Mouse (Mus musculus) heart, embryonic 13.5 days (tissue): ENCODE measurements around the gene Fam76b. TPM values are rescaled to one million over a fixed set of nuclear protein-coding genes. Genes with fewer than 3 reads are reported as not detected.

Experiments
- ATAC-seq: fragments of 200-750 bp; cut with Nextera tagmentation; 2 replicates; pipeline ENCODE4 v1.8.0; 2017; ENCODE audit warnings: moderate TSS enrichment; ENCODE audit not compliant: insufficient number of reproducible peaks, low FRiP score, low TSS enrichment; ENCODE audit errors: extremely low read depth
- H3K27ac ChIP-seq: fragments of 300-500 bp; sonication (generic); replicated peaks from 2 replicates; pipeline ENCODE4 v1.5.1; 2015; ENCODE audit warnings: moderate library complexity, mild to moderate bottlenecking, inconsistent platforms
- H3K27me3 ChIP-seq: fragments of 300-500 bp; sonication (generic); replicated peaks from 2 replicates; pipeline ENCODE4 v1.6.1; 2015; ENCODE audit warnings: mild to moderate bottlenecking, inconsistent platforms
- H3K36me3 ChIP-seq: fragments of 300-500 bp; sonication (generic); 2 replicates; pipeline ENCODE4 v1.6.1; 2015; ENCODE audit warnings: mild to moderate bottlenecking, inconsistent platforms
- H3K4me1 ChIP-seq: fragments of 300-500 bp; sonication (generic); 2 replicates; pipeline ENCODE4 v1.6.1; 2015; ENCODE audit warnings: inconsistent platforms
- H3K4me2 ChIP-seq: fragments of 300-500 bp; sonication (generic); 2 replicates; pipeline ENCODE4 v1.6.1; 2015; ENCODE audit warnings: inconsistent platforms, mild to moderate bottlenecking, moderate library complexity
- H3K4me3 ChIP-seq: fragments of 300-500 bp; sonication (generic); 2 replicates; pipeline ENCODE4 v1.5.1; 2015; ENCODE audit warnings: moderate library complexity, mild to moderate bottlenecking, inconsistent platforms
- H3K9ac ChIP-seq: fragments of 300-500 bp; sonication (generic); 2 replicates; pipeline ENCODE4 v1.6.1; 2015; ENCODE audit warnings: inconsistent platforms, mild to moderate bottlenecking, moderate library complexity
- H3K9me3 ChIP-seq: fragments of 300-500 bp; sonication (generic); 2 replicates; pipeline ENCODE4 v1.6.1; 2016; ENCODE audit warnings: inconsistent platforms
- WGBS: fragments of 180-500 bp; shearing (Covaris S2); methylation state at CpG from one replicate; pipeline ENCODE4 v1.1.7; 2015; ENCODE audit warnings: mixed read lengths; 5-methylcytosine and 5-hydroxymethylcytosine counted together
- polyA plus RNA-seq: library from polyadenylated mRNA; unstranded; fragments of >200 nt; fragmentation: Nextera tagmentation; extraction: Ambion mirVana; gene quantifications from 2 replicates; pipeline ENCODE4 v1.2.1, GENCODE M21; 2015

The Fam76b gene
- polyA plus RNA-seq, 1 experiment from 2014 or later, result 13.6 TPM

- no peak for ATAC-seq
- H3K9ac ChIP-seq, result no peak overlapping the region
- H3K27me3 ChIP-seq, result peaks cover 6% of the 10 kb centered on the region
Measured at GRCm38 (mm10) chr9:13871631-13872030, 44.1 kb downstream of the Fam76b start.

DNA sequence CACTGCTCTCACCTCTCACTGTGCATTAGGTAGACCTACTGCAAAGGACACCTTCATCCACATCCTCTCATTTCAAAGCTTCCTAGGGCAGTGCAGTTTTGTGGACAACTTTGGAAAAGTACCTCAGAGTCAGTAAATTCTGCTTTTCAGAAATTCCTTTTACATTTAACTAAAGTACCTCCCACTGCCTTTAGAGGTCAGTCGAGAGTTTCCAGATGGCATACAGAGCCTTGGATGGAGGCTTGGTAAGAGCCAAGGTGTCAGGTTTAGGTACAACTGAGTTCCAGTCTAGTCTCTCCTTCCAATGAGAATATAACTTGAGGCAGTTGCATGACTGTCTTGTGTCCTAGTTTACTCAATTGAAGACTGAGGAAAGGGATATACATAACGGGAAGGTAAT, 46.8 kb downstream of the Fam76b start:
- no peak overlapping the region for H3K27ac ChIP-seq
- H3K27me3 ChIP-seq, result peaks cover 12% of the 10 kb centered on the region
- H3K9ac ChIP-seq, result no peak overlapping the region
- H3K9me3 ChIP-seq, result no peaks in the 10 kb centered on the region
- no peak overlapping the region for H3K4me2 ChIP-seq
- H3K4me1 ChIP-seq, result 0 out of 2 replicates have a peak, but pooled peaks cover 5% of the 10 kb centered on the region
- no peak overlapping the region for H3K4me3 ChIP-seq
- ATAC-seq, result no peak
- WGBS, result 37% methylated on average over 2 of the region's 2 CpGs
- no peaks in the 10 kb centered on the region for H3K36me3 ChIP-seq

More at GRCm38 (mm10) chr9:13871631-13872030, 44.1 kb downstream of the Fam76b start:
- H3K4me3 ChIP-seq, result no peak overlapping the region
- no peak overlapping the region for H3K27ac ChIP-seq
- no peaks in the 10 kb centered on the region for H3K36me3 ChIP-seq
- 0 out of 2 replicates have a peak, but pooled peaks cover 5% of the 10 kb centered on the region for H3K4me1 ChIP-seq
- 78% methylated on average over 7 of the region's 7 CpGs for WGBS
- no peak overlapping the region for H3K4me2 ChIP-seq
- H3K9me3 ChIP-seq, result no peaks in the 10 kb centered on the region

DNA sequence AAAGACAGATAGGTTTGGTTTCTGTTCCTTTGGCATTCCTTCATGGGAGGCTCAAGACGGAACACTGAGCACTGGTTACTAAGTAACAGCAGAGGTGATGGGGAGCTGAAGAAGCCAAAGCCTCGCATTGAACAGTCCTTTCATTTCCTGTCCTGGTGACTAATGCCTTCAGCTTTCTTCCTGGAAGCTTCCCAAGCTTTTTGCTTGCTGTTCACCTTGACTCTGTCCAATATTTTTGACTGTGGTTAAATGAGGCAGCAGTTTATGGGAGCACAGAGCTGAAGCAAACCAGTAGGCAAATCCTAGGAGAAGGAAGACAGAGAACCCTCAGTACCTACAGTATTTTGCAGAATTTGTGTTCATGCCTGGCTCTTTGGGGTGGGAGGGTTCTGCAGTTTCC, 47.8 kb downstream of the Fam76b start:
- H3K4me3 ChIP-seq, result no peak overlapping the region
- no peak overlapping the region for H3K9ac ChIP-seq
- no peaks in the 10 kb centered on the region for H3K9me3 ChIP-seq
- H3K4me1 ChIP-seq, result 0 out of 2 replicates have a peak, but pooled peaks cover 5% of the 10 kb centered on the region
- no peak overlapping the region for H3K27ac ChIP-seq
- H3K36me3 ChIP-seq, result no peaks in the 10 kb centered on the region
- no peak for ATAC-seq
- no peak overlapping the region for H3K4me2 ChIP-seq
- 40% methylated on average over 2 of the region's 2 CpGs for WGBS
- peaks cover 15% of the 10 kb centered on the region for H3K27me3 ChIP-seq

- Histone ChIP-seq H3K9me3 (peaks cover 5% of the 10 kb centered on the region; the same call in 1 of the 2 replicates), H3K36me3 (no peaks in the 10 kb centered on the region), H3K27me3 (peaks cover 13% of the 10 kb centered on the region), H3K4me2 (no peak overlapping the region), H3K4me3 (no peak overlapping the region), H3K9ac (no peak overlapping the region), H3K4me1 (peaks cover 8% of the 10 kb centered on the region), H3K27ac (no peak overlapping the region)
- 63% methylated on average over 1 of the region's 1 CpGs for WGBS
- ATAC-seq, result no peak
Measured at GRCm38 (mm10) chr9:13880761-13881160, 53.2 kb downstream of the Fam76b start.

GRCm38 (mm10) chr9:13882478-13882877, 55.0 kb downstream of the Fam76b start:
- H3K27ac ChIP-seq, result no peak overlapping the region
- peaks cover 15% of the 10 kb centered on the region for H3K27me3 ChIP-seq
- no peak overlapping the region for H3K4me3 ChIP-seq
- WGBS, result 7% methylated on average over 2 of the region's 2 CpGs
- H3K36me3 ChIP-seq, result no peaks in the 10 kb centered on the region
- H3K9ac ChIP-seq, result no peak overlapping the region
- ATAC-seq, result no peak
- H3K4me1 ChIP-seq, result peaks cover 8% of the 10 kb centered on the region
- peaks cover 5% of the 10 kb centered on the region; the same call in 1 of the 2 replicates for H3K9me3 ChIP-seq
- H3K4me2 ChIP-seq, result no peak overlapping the region

DNA sequence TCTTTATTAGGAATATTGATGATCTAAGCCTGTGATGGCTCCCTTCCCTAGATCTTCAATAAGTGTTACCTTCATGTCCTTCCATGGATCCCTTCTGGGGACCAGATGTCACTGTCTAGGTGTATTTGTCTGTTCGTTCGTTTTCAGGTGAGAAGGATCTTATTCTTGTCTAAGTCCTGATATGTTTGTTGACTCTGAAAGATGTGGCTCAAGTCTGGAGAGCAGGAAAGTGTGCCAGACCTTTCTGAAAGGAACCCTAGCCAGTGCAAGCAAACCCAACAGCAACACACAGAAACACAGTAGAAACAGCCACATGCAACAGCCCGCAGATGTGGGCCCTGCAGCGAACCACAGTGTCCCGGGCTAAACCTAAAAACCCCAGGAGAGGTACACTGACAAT, 61.5 kb downstream of the Fam76b start:
- no peak for ATAC-seq
- no peak overlapping the region for H3K4me3 ChIP-seq
- peaks cover 32% of the 10 kb centered on the region for H3K27me3 ChIP-seq
- 60% methylated on average over 5 of the region's 5 CpGs for WGBS
- H3K9ac ChIP-seq, result no peak overlapping the region
- no peak overlapping the region for H3K27ac ChIP-seq
- H3K4me2 ChIP-seq, result no peak overlapping the region
- peaks cover 10% of the 10 kb centered on the region; the same call in 1 of the 2 replicates for H3K9me3 ChIP-seq
- no peaks in the 10 kb centered on the region for H3K4me1 ChIP-seq
- no peaks in the 10 kb centered on the region for H3K36me3 ChIP-seq

DNA sequence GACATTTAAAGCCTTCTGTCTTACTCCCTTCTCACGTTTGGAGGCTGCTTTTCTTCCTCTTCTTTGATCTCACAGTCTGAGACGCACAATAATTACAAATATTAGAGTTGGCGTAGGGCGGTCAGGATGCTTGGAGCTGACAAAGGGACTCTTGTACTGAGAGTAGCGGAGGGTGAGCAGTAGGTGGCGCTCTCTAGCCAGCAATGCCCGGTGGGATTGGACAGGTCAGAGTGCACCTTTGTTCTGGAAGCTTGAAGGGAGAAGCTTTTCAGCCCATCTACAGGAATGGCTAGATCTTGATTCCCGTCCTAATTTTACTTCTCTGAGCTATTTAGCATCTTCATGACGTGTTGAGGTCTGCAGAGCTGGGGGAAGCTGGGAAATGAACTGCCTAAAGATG, 62.1 kb downstream of the Fam76b start:
- no peak for ATAC-seq
- H3K36me3 ChIP-seq, result no peaks in the 10 kb centered on the region
- no peak overlapping the region for H3K27ac ChIP-seq
- peaks cover 10% of the 10 kb centered on the region; the same call in 1 of the 2 replicates for H3K9me3 ChIP-seq
- WGBS, result 7% methylated on average over 9 of the region's 9 CpGs
- no peak overlapping the region for H3K4me3 ChIP-seq
- H3K4me1 ChIP-seq, result no peaks in the 10 kb centered on the region
- no peak overlapping the region for H3K4me2 ChIP-seq
- H3K9ac ChIP-seq, result no peak overlapping the region
- H3K27me3 ChIP-seq, result peaks cover 32% of the 10 kb centered on the region

DNA sequence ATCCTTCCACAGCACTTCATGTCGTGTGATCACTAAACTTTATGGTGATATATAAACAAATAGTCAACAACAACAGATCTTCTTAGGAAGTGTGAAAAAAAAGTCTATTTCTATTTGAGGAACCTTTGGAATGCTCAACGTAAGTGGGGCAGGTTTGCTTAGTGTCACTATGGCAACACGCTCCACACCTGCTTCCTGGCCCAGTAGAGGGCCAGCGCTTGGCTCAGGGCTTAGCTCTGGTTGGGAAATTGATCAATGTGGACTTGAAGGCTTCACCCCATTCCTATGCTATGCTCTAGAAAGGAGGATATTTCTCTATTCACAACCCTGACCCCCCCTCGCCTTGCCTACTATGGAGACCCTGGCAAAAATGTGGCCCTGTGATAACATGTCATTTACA, 62.7 kb downstream of the Fam76b start:
- no peak overlapping the region for H3K4me2 ChIP-seq
- no peaks in the 10 kb centered on the region for H3K4me1 ChIP-seq
- WGBS, result 55% methylated on average over 5 of the region's 5 CpGs
- peaks cover 5% of the 10 kb centered on the region; the same call in 1 of the 2 replicates for H3K9me3 ChIP-seq
- no peak overlapping the region for H3K4me3 ChIP-seq
- H3K27me3 ChIP-seq, result peaks cover 32% of the 10 kb centered on the region
- H3K9ac ChIP-seq, result no peak overlapping the region
- no peaks in the 10 kb centered on the region for H3K36me3 ChIP-seq
- no peak overlapping the region for H3K27ac ChIP-seq
- ATAC-seq, result no peak

DNA sequence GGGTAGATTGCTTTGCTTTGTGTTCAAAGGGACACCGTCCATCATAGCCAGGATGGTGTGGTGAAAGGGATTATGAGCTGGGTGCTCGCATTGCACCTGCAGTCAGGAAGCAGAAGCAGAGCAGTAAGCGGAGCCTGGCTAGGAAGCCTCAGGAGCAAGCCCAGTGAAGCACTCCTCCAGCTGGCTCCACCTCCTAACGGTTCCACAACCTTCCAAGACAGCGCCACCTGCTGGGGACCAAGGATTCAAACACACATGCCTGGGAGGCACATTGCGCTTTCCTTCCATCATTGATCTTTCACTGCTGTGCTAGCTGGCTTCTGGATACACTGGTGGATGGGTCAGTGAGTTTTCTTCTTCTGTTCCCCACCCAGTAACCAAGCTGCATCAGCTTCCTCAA, 64.4 kb downstream of the Fam76b start:
- H3K9ac ChIP-seq, result no peak overlapping the region
- H3K4me1 ChIP-seq, result no peaks in the 10 kb centered on the region
- no peak overlapping the region for H3K4me2 ChIP-seq
- peaks cover 26% of the 10 kb centered on the region for H3K27me3 ChIP-seq
- no peak overlapping the region for H3K27ac ChIP-seq
- no peak for ATAC-seq
- no peak overlapping the region for H3K4me3 ChIP-seq
- no peaks in the 10 kb centered on the region for H3K36me3 ChIP-seq
- peaks cover 5% of the 10 kb centered on the region; the same call in 1 of the 2 replicates for H3K9me3 ChIP-seq
- WGBS, result 89% methylated on average over 6 of the region's 6 CpGs

DNA sequence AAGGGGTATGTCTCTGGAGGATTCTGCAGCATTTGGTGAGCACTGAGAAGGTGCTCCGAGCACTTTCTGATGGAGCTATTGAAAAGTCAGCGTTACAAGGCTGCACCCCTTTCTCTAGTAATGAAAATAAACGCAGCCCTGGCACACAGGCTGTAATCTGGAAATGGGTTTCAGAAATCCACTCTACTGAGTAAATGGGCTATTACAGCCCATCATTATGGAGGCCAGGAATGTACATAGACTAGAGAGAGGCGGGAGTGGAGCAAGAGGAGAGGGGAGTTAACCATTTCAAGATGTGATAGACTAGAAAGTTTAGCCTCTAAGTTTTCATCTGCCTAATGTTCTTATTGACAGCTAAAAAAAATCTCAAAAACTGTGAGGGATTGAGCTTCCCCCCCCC, 65.5 kb downstream of the Fam76b start:
- Histone ChIP-seq H3K4me1 (no peaks in the 10 kb centered on the region), H3K27ac (no peak overlapping the region), H3K9ac (no peak overlapping the region), H3K27me3 (peaks cover 18% of the 10 kb centered on the region), H3K36me3 (no peaks in the 10 kb centered on the region), H3K9me3 (peaks cover 5% of the 10 kb centered on the region; the same call in 1 of the 2 replicates), H3K4me3 (no peak overlapping the region), H3K4me2 (no peak overlapping the region)
- 76% methylated on average over 4 of the region's 4 CpGs for WGBS
- no peak for ATAC-seq

- Histone ChIP-seq H3K9ac (no peak overlapping the region), H3K27me3 (peaks cover 3% of the 10 kb centered on the region), H3K27ac (no peak overlapping the region), H3K36me3 (no peaks in the 10 kb centered on the region), H3K4me1 (peaks cover 6% of the 10 kb centered on the region), H3K4me2 (no peak overlapping the region), H3K9me3 (peaks cover 5% of the 10 kb centered on the region; the same call in 1 of the 2 replicates), H3K4me3 (no peak overlapping the region)
- WGBS, result 32% methylated on average over 8 of the region's 8 CpGs
- no peak for ATAC-seq
Measured at GRCm38 (mm10) chr9:13894491-13894890, 67.0 kb downstream of the Fam76b start.

DNA sequence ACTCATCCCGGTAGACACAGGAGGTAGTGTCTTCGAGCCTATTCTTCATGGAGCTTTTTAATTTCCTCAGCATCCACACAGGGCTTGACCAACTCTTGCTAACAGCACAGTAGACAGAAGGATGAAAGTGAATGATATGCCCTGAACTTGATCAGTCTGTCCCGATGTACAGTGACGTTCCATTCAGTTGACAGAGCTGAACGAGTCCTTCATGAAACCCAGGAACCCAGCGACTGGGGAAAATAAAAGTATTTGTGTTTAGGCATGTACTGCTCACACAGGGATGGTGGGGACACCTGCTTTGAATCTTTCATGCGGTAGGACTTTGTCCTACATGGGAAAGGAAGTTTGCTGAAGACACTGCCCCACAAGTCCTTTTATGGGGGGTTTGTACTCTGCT, 67.4 kb downstream of the Fam76b start:
- H3K27me3 ChIP-seq, result 0 out of 2 replicates have a peak, but pooled peaks cover 2% of the 10 kb centered on the region
- no peak for ATAC-seq
- H3K27ac ChIP-seq, result no peak overlapping the region
- no peak overlapping the region for H3K9ac ChIP-seq
- H3K4me3 ChIP-seq, result no peak overlapping the region
- no peak overlapping the region for H3K4me2 ChIP-seq
- H3K9me3 ChIP-seq, result peaks cover 5% of the 10 kb centered on the region; the same call in 1 of the 2 replicates
- no peaks in the 10 kb centered on the region for H3K36me3 ChIP-seq
- WGBS, result 76% methylated on average over 7 of the region's 7 CpGs
- H3K4me1 ChIP-seq, result peaks cover 6% of the 10 kb centered on the region
